Mouse (Mus musculus) thymus, postnatal 0 days (tissue): ENCODE data around the gene Cmpk2. TPM values are rescaled to one million over a fixed set of nuclear protein-coding genes. Genes with fewer than 3 reads are reported as not detected.
A peak's percentile ranks its signal among the peaks of the same experiment; 100 is the strongest.
"Not testable (repeated sequence)": the region's sequence is repeated elsewhere in the genome, so short reads cannot be mapped to it uniquely, and the experiment has no call there.

Source experiments
- DNase-seq: peaks from one replicate; pipeline ENCODE4 v3.0.0-alpha.2; 2015; ENCODE audit warnings: low spot score
- polyA plus RNA-seq: library from polyadenylated mRNA; unstranded; fragments of >200 nt; fragmentation: Nextera tagmentation; extraction: Ambion mirVana; gene quantifications from 2 replicates; pipeline ENCODE4 v1.2.1, GENCODE M21; 2015

Gene Cmpk2
- polyA plus RNA-seq, result 6.1 and 6.8 TPM in 2 replicates

GRCm38 (mm10) chr12:26469098-26470041 is at the start of gene Cmpk2:
Gene Cmpk2 (plus strand): TSS chr12:26469204.
- peak; percentile 85 for DNase-seq

DNA sequence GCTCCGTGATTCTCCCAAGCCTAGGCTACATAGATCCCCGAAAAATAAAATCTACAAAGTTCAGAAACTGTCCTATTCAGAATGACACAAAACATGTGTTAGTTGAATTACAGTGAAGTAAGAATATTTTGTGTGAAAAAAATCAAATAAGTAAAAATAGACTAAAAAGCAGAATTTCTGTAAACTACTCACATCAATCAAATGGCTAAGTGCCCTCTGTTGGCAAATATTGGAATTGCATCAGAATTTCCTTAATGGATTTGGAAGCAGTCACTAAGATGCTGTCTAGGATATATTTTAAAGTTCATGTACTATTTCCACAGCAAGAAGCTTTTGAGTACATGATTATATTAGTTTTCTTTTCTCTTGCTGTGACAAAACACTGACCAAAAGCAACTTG is 44.2 kb upstream of the Cmpk2 start:
- peak; percentile 58 for DNase-seq

DNA sequence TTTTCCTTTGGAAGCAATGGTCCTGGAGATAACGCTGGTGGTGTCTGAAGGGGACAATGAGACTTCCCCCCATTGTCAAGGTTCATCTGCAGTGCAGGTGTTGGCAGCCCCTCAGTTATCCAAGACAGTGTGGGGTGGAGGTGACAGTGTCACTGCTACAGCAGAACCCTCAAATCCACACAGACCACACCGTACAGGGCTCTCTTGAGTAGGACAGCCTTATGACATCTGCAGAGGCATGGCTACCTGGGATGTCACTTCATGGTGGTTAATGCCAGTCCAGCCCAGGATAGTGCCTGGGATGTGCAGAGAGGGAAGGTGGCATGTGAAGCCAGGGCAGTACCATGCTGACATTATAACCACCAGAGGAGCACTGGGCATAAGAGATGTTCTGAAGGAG is 40.2 kb upstream of the Cmpk2 start:
- DNase-seq, result not testable (repeated sequence)

GRCm38 (mm10) chr12:26436334-26436733 is 32.7 kb upstream of the Cmpk2 start:
- no peak for DNase-seq

DNA sequence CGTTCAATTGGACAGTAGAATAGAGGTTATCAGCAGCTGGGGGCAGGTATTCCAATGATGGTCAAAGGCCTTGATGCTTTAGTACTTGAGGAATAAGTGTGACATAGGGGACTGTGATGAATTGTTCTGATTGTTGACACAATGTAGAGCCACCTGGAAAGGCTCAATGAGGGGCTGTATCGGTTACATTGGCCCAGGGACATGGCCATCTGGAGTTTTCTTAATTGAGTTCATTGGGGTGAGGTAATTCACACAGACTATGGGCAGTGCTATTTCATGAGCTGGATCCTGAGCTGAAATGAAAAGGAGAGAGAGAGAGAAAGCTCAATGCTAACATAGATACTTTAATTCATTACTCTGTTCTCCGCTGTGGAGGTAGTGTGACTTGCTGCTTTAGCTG is 31.1 kb upstream of the Cmpk2 start:
- DNase-seq, result no peak

- no peak for DNase-seq
Observed at GRCm38 (mm10) chr12:26439366-26439765, 29.6 kb upstream of the Cmpk2 start.

- peak; percentile 45 for DNase-seq
Observed at GRCm38 (mm10) chr12:26444054-26444453, 24.9 kb upstream of the Cmpk2 start.

DNA sequence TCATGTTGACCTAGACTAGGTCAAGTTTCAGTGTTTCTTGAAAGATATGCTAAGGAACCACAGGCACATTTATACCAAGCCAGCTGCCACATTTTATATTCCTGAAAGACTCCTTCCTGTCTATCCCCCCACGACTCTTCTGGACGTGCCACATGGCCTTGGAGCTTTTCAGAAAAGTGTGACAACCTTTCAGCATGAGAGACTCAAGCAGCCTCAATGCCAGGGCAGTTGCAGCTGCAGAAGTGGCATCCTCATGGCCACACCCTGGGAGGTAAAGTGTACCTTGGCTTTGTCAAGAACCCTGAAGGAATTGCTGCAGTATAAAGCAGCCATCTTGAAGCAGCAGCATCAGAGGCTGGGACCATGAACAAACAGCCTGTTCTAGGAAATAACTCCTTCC is 24.5 kb upstream of the Cmpk2 start:
- DNase-seq, result no peak

DNA sequence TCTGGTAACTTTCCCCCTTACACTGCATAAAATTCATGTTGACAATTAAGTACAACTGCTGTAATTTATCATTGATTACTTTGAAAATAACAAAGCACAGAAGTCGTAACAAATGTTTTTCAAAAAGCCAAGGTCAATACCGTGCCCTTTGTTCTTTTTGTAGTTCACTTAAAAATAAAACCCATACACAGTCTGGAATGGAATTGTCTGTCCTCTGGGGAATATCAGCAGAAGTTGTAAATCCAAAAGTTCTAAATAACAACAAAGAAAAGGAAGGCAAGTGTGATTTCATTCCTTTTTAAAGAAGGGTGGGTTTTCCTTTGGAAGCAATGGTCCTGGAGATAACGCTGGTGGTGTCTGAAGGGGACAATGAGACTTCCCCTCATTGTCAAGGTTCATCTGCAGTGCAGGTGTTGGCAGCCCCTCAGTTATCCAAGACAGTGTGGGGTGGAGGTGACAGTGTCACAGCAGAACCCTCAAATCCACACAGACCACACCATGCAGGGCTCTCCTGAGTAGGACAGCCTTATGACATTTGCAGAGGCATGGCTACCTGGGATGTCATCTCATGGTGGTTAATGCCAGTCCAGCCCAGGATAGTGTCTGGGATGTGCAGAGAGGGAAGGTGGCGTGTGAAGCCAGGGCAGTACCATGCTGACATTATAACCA is 22.5 kb upstream of the Cmpk2 start:
- no peak for DNase-seq

DNA sequence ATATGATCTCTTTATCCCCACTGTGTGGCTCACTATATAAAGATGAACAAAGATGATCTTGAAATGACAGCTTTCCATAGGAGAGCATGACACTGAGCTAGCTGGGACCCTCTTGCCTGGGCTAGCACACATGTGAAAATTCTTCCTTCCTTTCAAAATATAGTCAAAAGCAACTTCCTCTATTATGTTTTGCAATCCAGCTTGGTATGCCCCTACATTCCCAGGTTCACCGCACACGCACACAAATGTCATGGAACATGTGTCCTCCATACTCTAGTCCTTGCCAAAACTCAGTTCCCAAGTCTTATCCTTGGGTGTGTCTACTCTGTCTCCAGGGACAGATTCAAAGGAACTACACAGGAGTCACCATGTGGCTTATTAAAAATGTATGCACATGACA is 19.5 kb upstream of the Cmpk2 start:
- DNase-seq, result no peak

DNA sequence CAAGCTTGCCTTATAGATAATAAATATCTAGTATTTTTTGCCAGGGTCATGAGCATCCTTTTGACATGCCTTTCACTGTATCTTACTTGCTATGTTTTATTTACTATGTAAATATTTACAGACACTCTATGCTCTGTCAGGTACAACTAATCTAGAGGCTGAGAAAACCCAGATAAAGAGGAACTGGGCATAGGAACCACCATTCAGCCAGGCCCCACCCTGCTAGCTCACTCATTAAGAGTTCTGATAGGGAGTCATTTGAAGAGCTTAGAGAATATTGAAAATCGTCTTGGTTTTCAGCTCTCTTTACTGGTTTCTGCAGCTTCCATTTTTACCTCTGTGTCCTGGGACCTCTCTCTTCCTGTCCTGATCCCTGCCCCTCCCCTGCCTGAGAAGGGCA is 17.9 kb upstream of the Cmpk2 start:
- DNase-seq, result no peak

GRCm38 (mm10) chr12:26452951-26453350 is 16.1 kb upstream of the Cmpk2 start:
- no peak for DNase-seq

GRCm38 (mm10) chr12:26454682-26455081 is 14.3 kb upstream of the Cmpk2 start:
- no peak for DNase-seq

GRCm38 (mm10) chr12:26456028-26456698 is 12.8 kb upstream of the Cmpk2 start, which contains the start of gene Rsad2:
Gene Rsad2 (minus strand): TSS chr12:26456452.
- DNase-seq, result peak; percentile 78

GRCm38 (mm10) chr12:26460091-26460490 is 8.9 kb upstream of the Cmpk2 start:
- no peak for DNase-seq

GRCm38 (mm10) chr12:26465600-26465999 is 3.4 kb upstream of the Cmpk2 start:
- no peak for DNase-seq

- DNase-seq, result no peak
Observed at GRCm38 (mm10) chr12:26470042-26470409, 1.0 kb downstream of the Cmpk2 start.

- no peak for DNase-seq
Observed at GRCm38 (mm10) chr12:26471376-26471775, 2.4 kb downstream of the Cmpk2 start.

GRCm38 (mm10) chr12:26472770-26473481 is 3.9 kb downstream of the Cmpk2 start:
- no peak for DNase-seq

GRCm38 (mm10) chr12:26473746-26474145 is 4.7 kb downstream of the Cmpk2 start:
- no peak for DNase-seq

DNA sequence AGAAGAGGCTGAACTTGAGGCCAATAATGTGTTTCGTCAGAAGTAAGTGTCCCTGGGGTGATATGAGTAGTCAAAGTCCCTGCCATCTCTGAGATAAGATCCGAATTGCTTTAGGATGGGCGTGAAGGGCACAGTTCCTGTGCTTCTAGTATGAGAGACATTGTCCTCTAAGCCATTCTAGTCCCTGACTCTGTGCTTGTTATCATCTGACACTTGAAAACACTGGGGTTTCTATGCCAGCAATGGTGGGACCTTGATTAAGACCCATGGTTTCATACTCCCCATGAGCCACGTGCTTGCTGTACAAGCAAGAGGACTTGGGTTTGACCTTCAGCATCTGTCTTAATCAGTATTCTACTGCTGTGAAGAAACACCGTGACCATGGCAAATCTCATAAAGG is 8.2 kb downstream of the Cmpk2 start:
- DNase-seq, result no peak
